Mouse (Mus musculus) cerebellum, adult 11 months (tissue): ENCODE results near the gene Lrrc28.

ENCODE experiments used
- DNase-seq: peaks from one replicate; pipeline ENCODE4 v3.0.0; 2022

The Lrrc28 gene

GRCm38 (mm10) chr7:67644833-67645680 is at the start of gene Lrrc28:
TSS of gene Lrrc28 (minus strand) at chr7:67645268.
- peak; percentile 99 for DNase-seq

- DNase-seq = no peak
These were observed 47.9 kb upstream of the Lrrc28 start for GRCm38 (mm10) chr7:67692791-67693538.

GRCm38 (mm10) chr7:67692141-67692540 is 47.1 kb upstream of the Lrrc28 start:
- no peak for DNase-seq

- DNase-seq = no peak
These were observed 46.0 kb upstream of the Lrrc28 start for GRCm38 (mm10) chr7:67691036-67691435.

GRCm38 (mm10) chr7:67689793-67690192 is 44.7 kb upstream of the Lrrc28 start:
- no peak for DNase-seq

- DNase-seq = no peak
These were observed 43.2 kb upstream of the Lrrc28 start for GRCm38 (mm10) chr7:67688281-67688680.

- no peak for DNase-seq
These were observed 41.5 kb upstream of the Lrrc28 start for GRCm38 (mm10) chr7:67686545-67686944.

GRCm38 (mm10) chr7:67683006-67683405 is 37.9 kb upstream of the Lrrc28 start:
- DNase-seq = no peak

- DNase-seq = no peak
These were observed 36.0 kb upstream of the Lrrc28 start for GRCm38 (mm10) chr7:67681078-67681477.

- no peak for DNase-seq
These were observed 33.9 kb upstream of the Lrrc28 start for GRCm38 (mm10) chr7:67678878-67679499.

GRCm38 (mm10) chr7:67673656-67674055 is 28.6 kb upstream of the Lrrc28 start:
- DNase-seq = no peak

- peak; percentile 79 for DNase-seq
These were observed 27.6 kb upstream of the Lrrc28 start for GRCm38 (mm10) chr7:67672650-67673049.

GRCm38 (mm10) chr7:67670965-67671364 is 25.9 kb upstream of the Lrrc28 start:
- DNase-seq = no peak

GRCm38 (mm10) chr7:67663981-67664694 is 19.1 kb upstream of the Lrrc28 start:
- no peak for DNase-seq

GRCm38 (mm10) chr7:67662424-67662823 is 17.4 kb upstream of the Lrrc28 start:
- DNase-seq = no peak

GRCm38 (mm10) chr7:67658110-67658509 is 13.0 kb upstream of the Lrrc28 start:
- no peak for DNase-seq

- no peak for DNase-seq
These were observed 10.1 kb upstream of the Lrrc28 start for GRCm38 (mm10) chr7:67655186-67655585.

GRCm38 (mm10) chr7:67654668-67655067 is 9.6 kb upstream of the Lrrc28 start:
- no peak for DNase-seq

GRCm38 (mm10) chr7:67652211-67652610 is 7.1 kb upstream of the Lrrc28 start:
- DNase-seq = no peak

GRCm38 (mm10) chr7:67648376-67648775 is 3.3 kb upstream of the Lrrc28 start:
- DNase-seq = no peak

- no peak for DNase-seq
These were observed 2.2 kb upstream of the Lrrc28 start, which contains the start of gene Ttc23 for GRCm38 (mm10) chr7:67647277-67647676. TSS of gene Ttc23 (plus strand) at chr7:67647410.

GRCm38 (mm10) chr7:67646131-67646530 is 1.1 kb upstream of the Lrrc28 start:
- no peak for DNase-seq

GRCm38 (mm10) chr7:67645681-67646014 is 580 bp upstream of the Lrrc28 start:
- no peak for DNase-seq
